Mouse (Mus musculus) heart, postnatal 10 days (tissue): ENCODE measurements around the gene Teddm2. TPM values are rescaled to one million over a fixed set of nuclear protein-coding genes. Genes with fewer than 3 reads are reported as not detected.

Source experiments
- DNase-seq, 2 experiments: peaks; one replicate each; pipeline ENCODE4 v3.0.0; 2021
- intact Hi-C: fragments of 180-260 bp; cut with DNase I; formaldehyde crosslinking; loops from one replicate; pipeline ENCODE4 v1.15.1; 2025
- total RNA-seq, 2 experiments: library from RNA; stranded (reverse); gene quantifications; 2 replicates each; pipeline ENCODE4 v1.2.3; 2021

The Teddm2 gene
- total RNA-seq, result under 1 TPM; 0.30 to 0.69 TPM

GRCm38 (mm10) chr1:153899731-153900380 lies at the start of gene Teddm2, which contains the start of gene Glul:
TSS of gene Teddm2 (minus strand) at chr1:153900228.
TSS of gene Glul (plus strand) at chr1:153899944.
- peak; percentile 97 for DNase-seq

GRCm38 (mm10) chr1:153947837-153948236 lies 47.8 kb upstream of the Teddm2 start:
- no peak for DNase-seq
- intact Hi-C loops, result no loop called here

More at GRCm38 (mm10) chr1:153899731-153900380, at the start of gene Teddm2, which contains the start of gene Glul:
- intact Hi-C loops, result loop anchor here (1.0 to 10.0 kb wide), 3 partner anchors 19 to 825 kb away; no protein-coding TSS in a partner anchor

DNA sequence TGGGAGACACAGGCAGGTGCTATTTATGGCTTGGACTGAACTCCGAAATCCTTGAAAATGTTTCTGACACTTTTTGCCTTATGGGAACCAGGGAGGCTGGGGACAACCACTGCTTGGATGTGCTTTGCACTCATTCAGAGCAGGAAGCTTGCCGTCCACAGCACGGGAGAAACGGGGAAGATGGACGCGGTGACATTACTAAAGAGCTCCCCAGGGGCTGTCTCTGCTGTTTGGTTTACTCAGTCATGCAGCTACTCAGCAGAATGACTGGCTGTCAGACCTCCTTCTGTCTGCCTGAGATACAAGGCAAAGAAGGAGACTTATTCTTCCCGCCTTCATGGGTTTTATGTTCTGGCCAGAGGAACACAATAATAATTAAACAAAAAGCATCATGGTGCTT lies 46.9 kb upstream of the Teddm2 start:
- intact Hi-C loops, result no loop called here
- DNase-seq, result no peak

DNA sequence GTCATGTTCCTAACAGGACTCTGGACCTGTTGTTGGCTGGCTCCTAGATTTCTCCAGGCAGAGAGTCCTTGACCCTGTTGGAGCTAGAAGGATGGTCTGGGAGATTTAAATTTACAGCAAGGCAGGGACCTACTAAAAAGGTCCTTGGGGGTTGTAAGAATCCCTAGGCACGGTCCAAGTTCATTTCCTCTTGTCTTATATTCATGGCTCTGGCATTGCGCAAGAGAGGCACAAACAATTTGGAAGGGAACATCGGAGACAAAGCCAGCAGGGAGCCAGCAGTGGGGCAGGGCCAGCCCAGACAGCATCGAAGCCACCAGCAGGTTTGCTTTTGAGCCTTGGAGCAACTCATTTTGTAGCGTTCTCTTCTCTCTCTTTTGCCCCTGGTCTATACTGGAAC lies 45.2 kb upstream of the Teddm2 start:
- DNase-seq, result no peak
- intact Hi-C loops, result no loop called here

- intact Hi-C loops, result no loop called here
- no peak for DNase-seq
Observed at GRCm38 (mm10) chr1:153940986-153941385, 41.0 kb upstream of the Teddm2 start.

GRCm38 (mm10) chr1:153937025-153937424 lies 37.0 kb upstream of the Teddm2 start:
- intact Hi-C loops, result no loop called here
- no peak for DNase-seq

DNA sequence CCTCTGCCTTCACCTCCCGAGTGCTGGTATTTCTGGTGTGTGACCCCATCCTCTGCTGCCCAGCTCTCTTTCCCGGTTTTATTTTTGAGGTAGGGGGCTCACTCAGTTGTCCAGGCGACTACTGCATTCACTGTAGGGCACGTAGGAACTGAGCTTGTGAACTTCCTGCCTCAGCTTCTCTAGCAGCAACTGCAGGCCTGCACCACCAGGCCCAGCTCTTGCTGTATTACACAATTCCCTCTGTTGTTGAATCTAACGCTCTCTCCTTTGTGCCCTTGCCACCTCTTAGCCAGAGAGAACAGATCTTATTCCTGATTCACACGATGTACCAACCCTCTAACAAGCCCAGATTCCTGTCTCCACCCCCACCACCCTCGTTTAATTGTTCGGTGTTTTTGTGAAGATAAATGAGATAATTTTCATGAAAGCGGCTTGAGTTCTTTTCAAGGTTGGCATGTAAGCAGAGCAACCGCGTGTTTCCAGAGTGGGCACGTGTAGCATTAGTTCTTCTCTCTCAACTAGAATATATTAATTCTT lies 35.9 kb upstream of the Teddm2 start:
- no peak for DNase-seq
- intact Hi-C loops, result no loop called here

- intact Hi-C loops, result no loop called here
- DNase-seq, result no peak
Observed at GRCm38 (mm10) chr1:153933772-153934171, 33.7 kb upstream of the Teddm2 start.

- DNase-seq, result no peak
- intact Hi-C loops, result no loop called here
Observed at GRCm38 (mm10) chr1:153930431-153930830, 30.4 kb upstream of the Teddm2 start.

- DNase-seq, result no peak
- intact Hi-C loops, result no loop called here
Observed at GRCm38 (mm10) chr1:153924395-153925385, 24.7 kb upstream of the Teddm2 start.

DNA sequence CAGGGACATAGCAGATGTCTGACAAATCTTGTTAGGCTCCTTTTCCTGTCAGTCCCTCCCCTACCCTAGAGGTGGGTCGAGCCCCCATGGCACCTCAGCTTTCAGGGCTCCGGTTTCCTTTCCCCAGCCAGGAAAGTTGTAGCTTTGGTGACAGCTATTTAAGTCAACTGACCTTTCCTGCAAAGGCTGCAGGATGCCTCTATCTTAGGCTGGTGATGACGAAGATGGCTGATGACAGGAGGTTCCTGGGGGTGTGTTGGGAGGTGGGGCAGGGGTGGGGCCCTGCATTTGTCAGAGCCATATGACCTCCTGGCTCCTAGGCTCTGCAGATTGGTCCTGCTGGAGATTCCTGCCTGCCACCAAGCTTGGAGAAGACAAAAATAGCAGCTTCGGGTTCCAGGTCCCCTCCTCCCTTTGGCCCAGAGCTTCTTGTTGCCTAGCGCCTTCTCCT lies 22.6 kb upstream of the Teddm2 start:
- intact Hi-C loops, result no loop called here
- DNase-seq, result peak; percentile 80 to 88

GRCm38 (mm10) chr1:153921642-153922041 lies 21.6 kb upstream of the Teddm2 start:
- intact Hi-C loops, result no loop called here
- DNase-seq, result no peak

DNA sequence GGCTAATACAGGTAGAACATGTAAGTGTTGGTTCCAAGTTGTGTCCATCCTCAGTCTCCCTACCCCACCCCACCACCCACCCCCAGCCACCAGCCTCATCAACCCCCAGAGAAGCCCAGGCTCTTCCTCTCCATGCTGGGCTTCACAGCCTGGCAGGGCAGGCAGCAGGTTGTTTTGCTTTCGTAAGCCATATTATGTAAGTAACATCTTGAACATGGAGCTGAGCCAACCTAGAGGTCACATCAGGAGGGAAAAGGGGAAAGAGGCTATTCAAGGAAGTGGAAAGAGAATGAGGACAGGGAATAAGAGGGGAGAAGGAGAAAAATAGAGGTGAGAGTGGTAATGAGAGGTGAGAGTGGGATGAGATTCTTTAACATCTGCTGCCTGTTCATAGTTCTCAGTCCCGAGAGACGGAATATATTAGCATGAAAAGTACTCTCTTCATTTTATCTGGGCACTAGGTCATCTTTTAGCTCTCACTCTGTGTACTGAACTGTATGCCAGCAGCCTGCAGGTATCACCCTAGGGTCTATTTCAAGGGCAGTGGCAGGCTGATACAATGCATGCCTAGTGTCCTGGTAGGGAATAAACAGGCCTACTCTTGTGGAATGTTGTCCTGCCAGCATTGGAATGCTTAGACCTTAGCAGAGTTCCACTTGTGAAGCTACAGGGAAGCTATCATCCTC lies 18.6 kb upstream of the Teddm2 start:
- intact Hi-C loops, result loop anchor here (2.0 kb wide), 2 partner anchors 18 to 114 kb away; partner anchors contain the start of gene Teddm2

GRCm38 (mm10) chr1:153913869-153914268 lies 13.8 kb upstream of the Teddm2 start:
- DNase-seq, result no peak
- intact Hi-C loops, result no loop called here

More for the DNA sequence above, 18.6 kb upstream of the Teddm2 start:
- DNase-seq, result peak; percentile 53 to 56

DNA sequence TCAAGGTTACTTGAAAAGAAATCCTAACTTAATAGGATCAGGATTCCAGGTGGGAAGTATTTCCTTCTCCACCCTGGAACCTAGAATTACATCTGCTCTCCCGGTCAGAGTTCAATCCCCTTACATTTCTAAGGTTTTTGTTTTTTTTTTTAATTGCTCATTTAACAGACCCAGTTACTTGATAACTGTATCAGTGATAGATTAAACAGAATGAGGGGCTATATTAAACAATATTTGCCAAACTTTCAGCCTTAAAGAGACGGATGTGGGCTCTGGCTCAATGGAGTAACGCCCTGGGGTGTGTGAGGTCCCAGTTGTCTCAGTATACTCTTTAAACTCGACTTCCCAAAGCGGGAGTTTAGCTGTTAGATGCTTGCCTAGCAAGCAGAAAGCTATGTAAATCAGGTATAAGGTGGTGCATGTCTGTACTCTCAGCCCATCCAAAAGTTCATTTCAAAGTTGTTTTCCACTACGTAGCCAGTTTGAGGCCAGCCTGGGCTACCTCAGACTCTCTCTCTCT lies 11.3 kb upstream of the Teddm2 start:
- intact Hi-C loops, result no loop called here

DNA sequence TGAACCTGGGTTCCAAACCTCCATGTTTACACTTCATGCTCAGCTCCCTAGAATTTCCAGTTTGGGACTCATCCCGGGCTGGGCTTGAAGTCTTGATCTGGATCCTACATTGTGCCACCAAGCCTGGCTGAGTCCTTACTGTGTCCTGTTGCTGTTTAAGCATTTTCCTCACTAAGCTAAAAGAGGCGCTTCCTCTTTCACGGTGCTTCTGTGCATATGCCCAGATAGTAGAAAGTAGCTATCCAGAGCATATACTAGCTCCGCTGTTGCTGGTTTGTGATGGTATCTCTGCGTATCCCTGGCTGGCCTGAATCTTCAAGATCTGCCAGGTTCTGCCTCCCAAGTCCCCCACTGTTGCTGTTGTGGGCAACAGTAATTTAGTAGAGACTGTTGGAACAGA lies 10.4 kb upstream of the Teddm2 start:
- DNase-seq, result no peak
- intact Hi-C loops, result no loop called here

More for the DNA sequence above, 11.3 kb upstream of the Teddm2 start:
- DNase-seq, result no peak

- intact Hi-C loops, result no loop called here
- DNase-seq, result no peak
Observed at GRCm38 (mm10) chr1:153909963-153910291, 9.9 kb upstream of the Teddm2 start.

DNA sequence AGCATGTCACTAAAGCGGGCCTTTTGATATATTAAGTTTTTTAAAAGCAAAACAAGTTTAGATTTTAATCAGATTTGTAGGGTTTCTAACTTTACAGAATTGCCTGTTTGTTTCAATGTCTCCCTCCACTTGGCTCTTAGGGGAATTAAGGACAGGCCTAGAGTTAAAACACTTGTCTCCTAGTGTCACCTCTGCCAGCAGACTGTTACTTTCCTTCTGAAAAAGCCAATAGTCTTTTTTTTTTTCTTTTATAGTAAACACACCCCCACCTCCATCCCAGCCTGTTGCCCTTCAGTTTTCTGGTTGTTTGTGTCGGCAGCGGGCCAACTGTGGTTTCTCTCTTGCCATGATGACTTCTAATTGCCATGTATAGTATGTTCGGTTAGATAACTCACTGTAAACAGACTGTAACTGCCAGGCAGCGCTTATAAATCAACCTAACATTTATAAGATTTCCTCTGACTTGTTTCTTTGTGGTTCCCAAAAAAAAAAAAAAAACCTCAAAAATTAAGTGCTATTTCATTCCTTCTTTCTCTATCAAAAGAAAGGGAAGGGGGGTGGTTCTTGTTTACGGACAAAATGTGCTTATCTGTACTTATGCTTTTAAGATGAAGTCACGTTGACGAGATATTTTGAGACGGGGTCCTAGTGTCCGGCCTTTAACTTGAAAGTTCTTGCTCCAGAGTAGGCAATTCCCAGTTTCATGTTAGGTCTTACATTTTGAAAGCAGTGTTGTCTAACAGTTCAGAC lies 9.4 kb upstream of the Teddm2 start:
- intact Hi-C loops, result no loop called here
- no peak for DNase-seq

DNA sequence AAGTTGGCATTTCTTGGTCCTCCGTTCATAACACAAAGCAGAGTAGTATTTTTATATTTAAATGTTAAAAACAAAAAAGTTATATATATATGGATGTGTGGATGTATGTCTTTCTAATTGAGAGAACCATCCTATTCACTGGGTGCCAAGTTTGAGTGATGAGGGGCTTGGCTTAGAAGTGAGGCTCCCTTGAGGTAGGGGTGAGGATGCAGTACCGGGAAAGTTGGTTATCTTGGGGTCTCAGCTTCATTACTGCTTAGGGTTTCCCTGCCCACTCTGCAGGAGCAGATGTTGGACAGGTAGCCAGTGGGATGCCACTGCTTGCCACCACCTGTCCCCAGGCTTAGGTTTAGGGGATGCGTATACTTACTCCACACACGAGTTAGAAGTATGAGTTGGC lies 8.7 kb upstream of the Teddm2 start:
- no peak for DNase-seq
- intact Hi-C loops, result no loop called here

DNA sequence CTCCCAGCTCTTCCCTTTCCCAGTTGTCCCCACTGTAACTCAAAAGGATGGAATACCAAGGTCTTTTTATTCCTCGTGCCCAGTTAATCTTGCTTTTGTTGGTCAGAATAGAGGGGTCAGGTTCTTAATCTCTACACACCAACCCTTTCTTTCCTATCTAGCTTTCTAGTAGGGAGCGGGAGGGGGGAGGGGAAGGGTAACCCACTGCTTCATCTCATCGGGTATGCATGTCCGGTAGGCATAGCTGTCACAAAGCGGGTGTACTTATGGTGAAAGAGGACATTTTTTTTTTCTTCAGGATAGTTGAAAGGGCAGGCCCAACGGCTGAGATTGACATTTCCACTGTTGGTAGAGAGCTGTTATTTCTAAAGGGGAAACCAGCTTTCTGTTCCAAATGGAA lies 8.2 kb upstream of the Teddm2 start:
- no peak for DNase-seq
- intact Hi-C loops, result no loop called here
